Comparison of ENCODE assay signal across 12 mouse cellular contexts in the genomic region with DNA sequence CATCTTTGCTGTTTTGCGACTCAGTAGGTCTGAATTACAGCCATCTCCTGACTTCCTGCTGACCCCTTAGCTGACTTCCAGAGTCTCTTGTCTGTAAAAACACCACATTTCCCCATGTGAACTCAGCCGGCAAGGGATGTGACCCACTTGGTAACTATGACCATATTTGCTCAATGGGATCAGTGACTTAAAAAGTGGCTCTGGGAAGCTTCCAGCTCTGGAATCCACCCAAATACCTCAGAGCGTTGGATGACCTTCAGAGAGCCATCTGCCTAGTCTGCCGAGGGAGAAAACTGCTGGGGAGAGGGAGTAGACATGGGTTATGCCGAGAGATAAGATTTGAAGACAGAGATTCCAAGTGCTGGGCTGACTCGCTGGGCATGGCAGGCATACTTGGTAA. TPM values are rescaled to one million over a fixed set of nuclear protein-coding genes. Genes with fewer than 3 reads are reported as not detected.
DNase-seq lines count a peak whose midpoint lies in the region; ATAC-seq lines count a peak whose summit lies in the region.
"Had no signal": no experiment of that assay in that cellular context is flagged by ENCODE, and none has a peak within 500 bp of the region (broad histone marks: within the 10 kb centered on the region; RNA-seq: fewer than 3 reads in every experiment).

No protein-coding gene starts in this region.

- no peak overlapping the region; the same call in 1 of the 2 replicates for H3K9ac ChIP-seq in heart, embryonic 13.5 days
- H3K9ac ChIP-seq in intestine, embryonic 15.5 days: no peak overlapping the region
- H3K9ac ChIP-seq: forebrain, embryonic 13.5 days; hindbrain, embryonic 15.5 days had no signal

- H3K4me2 ChIP-seq in heart, embryonic 13.5 days: no peak overlapping the region
- H3K4me2 ChIP-seq in intestine, embryonic 15.5 days (replicated peaks): no peak overlapping the region
- H3K4me2 ChIP-seq: forebrain, embryonic 13.5 days; hindbrain, embryonic 15.5 days had no signal

- peaks cover 45% of the 10 kb centered on the region for H3K4me1 ChIP-seq in heart, embryonic 13.5 days
- H3K4me1 ChIP-seq in intestine, embryonic 15.5 days (replicated peaks): no peaks in the 10 kb centered on the region
- H3K4me1 ChIP-seq: forebrain, embryonic 13.5 days; hindbrain, embryonic 15.5 days had no signal

- peak; percentile 38 for DNase-seq in kidney, postnatal 14 days
- DNase-seq in kidney, adult 11 months: no peak
- DNase-seq in brain, adult 2 months (ENCODE audit: low read depth, low spot score): peak; percentile 15
- peak; percentile 54 for DNase-seq in lung, postnatal 25 days (ENCODE audit: low spot score)
- no peak for DNase-seq in left cerebral cortex, adult 18-20 months (ENCODE audit: low spot score in 2 of 2)
- DNase-seq in thymus, postnatal 0 days (ENCODE audit: low spot score): no peak

- ATAC-seq in heart, embryonic 13.5 days (ENCODE audit: extremely low read depth, insufficient number of reproducible peaks, low FRiP score, low TSS enrichment): no peak
- no peak for ATAC-seq in intestine, embryonic 15.5 days
- ATAC-seq: forebrain, embryonic 13.5 days had no signal

- no peak overlapping the region for H3K4me3 ChIP-seq in heart, embryonic 13.5 days
- H3K4me3 ChIP-seq in intestine, embryonic 15.5 days (replicated peaks): no peak overlapping the region
- H3K4me3 ChIP-seq: forebrain, embryonic 13.5 days; hindbrain, embryonic 15.5 days; left cerebral cortex, adult 2 months had no signal

- H3K9me3 ChIP-seq in heart, embryonic 13.5 days: no peaks in the 10 kb centered on the region
- no peaks in the 10 kb centered on the region for H3K9me3 ChIP-seq in intestine, embryonic 15.5 days
- H3K9me3 ChIP-seq: forebrain, embryonic 13.5 days; hindbrain, embryonic 15.5 days had no signal

- no peaks in the 10 kb centered on the region for H3K27me3 ChIP-seq in heart, embryonic 13.5 days (replicated peaks)
- H3K27me3 ChIP-seq in intestine, embryonic 15.5 days (replicated peaks): no peaks in the 10 kb centered on the region
- H3K27me3 ChIP-seq: forebrain, embryonic 13.5 days; hindbrain, embryonic 15.5 days had no signal

- 20% methylated on average over 6 of the region's 6 CpGs for WGBS in heart, embryonic 13.5 days
- WGBS in intestine, embryonic 15.5 days: 55% methylated on average over 6 of the region's 6 CpGs

- peaks cover 66% of the 10 kb centered on the region for H3K36me3 ChIP-seq in heart, embryonic 13.5 days
- H3K36me3 ChIP-seq in intestine, embryonic 15.5 days: no peaks in the 10 kb centered on the region
- H3K36me3 ChIP-seq: hindbrain, embryonic 15.5 days had no signal

- H3K27ac ChIP-seq in heart, embryonic 13.5 days (replicated peaks): peak overlapping the region; percentile 68
- no peak overlapping the region for H3K27ac ChIP-seq in intestine, embryonic 15.5 days
- H3K27ac ChIP-seq: forebrain, embryonic 13.5 days; hindbrain, embryonic 15.5 days; left cerebral cortex, adult 2 months had no signal

RNA-seq across cellular contexts. Expression of gene Tbx5, which starts 44.7 kb away (rescaled TPM):
- 31.3 and 38.4 TPM in 2 replicates for polyA plus RNA-seq in heart, embryonic 13.5 days (2015; fragmentation: Nextera tagmentation; extraction: Ambion mirVana)
- polyA plus RNA-seq in intestine, embryonic 15.5 days (2015; fragmentation: Nextera tagmentation; extraction: Ambion mirVana): 0.13 TPM in 1 of 2 replicates, not detected in the other
- not detected for total RNA-seq in left cerebral cortex, adult 18-20 months (2021)
- polyA plus RNA-seq in thymus, postnatal 0 days (2015; fragmentation: Nextera tagmentation; extraction: Ambion mirVana): 0.05 and 0.08 TPM in 2 replicates
- total RNA-seq: left cerebral cortex, adult 2 months had no signal
- polyA plus RNA-seq: small intestine, adult 2 months had no signal

Comparison
In these comparisons a context has a peak if more than half of its experiments do, and no peak if none do; other contexts are left out.
1. DNase-seq: peak in kidney, postnatal 14 days (single experiment), brain, adult 2 months (single experiment) and lung, postnatal 25 days (single experiment); none in kidney, adult 11 months (single experiment), left cerebral cortex, adult 18-20 months (0 of 2) and thymus, postnatal 0 days (single experiment).
2. RNA of gene Tbx5, which starts 44.7 kb away (polyA plus RNA-seq): 31.3 to 38.4 TPM in heart, embryonic 13.5 days; 0.13 TPM in intestine, embryonic 15.5 days and 0.05 to 0.08 TPM in thymus, postnatal 0 days; every median in the first group is over 10 times any median in the second.